ENCODE assay signal across 8 mouse cellular contexts in the genomic region with DNA sequence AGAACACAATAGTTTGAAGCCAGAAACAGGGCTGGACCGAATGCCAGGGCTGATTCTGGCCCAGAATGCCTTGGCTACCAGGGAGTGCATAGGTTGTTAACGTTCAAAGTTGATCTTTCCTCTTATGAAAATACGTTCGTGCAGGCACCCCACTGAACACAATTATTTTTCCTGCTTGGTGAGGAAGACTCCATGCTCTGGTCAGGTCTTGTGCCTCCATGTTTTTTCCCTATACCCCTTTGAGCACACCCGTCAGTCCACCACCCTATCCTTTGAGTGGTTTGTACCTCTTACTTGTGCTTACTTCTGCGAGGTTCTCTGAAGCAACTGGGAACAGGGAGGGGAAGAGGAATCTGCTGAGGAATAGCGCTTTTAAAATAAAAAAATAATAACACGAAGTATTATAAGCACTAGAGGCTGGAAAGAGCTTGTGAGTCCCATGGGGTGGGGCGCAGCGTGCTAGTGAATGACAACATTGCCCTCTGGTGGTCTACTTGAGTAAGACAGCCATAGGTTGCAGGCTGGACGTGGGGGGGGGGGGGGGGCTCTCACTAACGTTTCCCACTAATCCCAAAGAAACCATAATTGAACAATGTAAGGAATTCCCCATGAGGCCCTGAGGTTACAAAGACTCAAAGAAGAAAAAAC.
A peak's percentile ranks its signal among the peaks of the same experiment; 100 is the strongest.
DNase-seq lines count a peak whose midpoint lies in the region; ATAC-seq and TF ChIP-seq lines count a peak whose summit lies in the region.

No protein-coding gene starts in this region.

- H3K79me2 ChIP-seq in CH12.LX (replicated peaks; ENCODE audit: control insufficient read depth, extremely low read depth, insufficient read depth, poor library complexity, severe bottlenecking): no peaks in the 10 kb centered on the region

- H3K4me2 ChIP-seq in CH12.LX (ENCODE audit: insufficient read depth, low read depth, poor library complexity, severe bottlenecking): peak overlapping the region; percentile 42; the same call in 1 of the 2 replicates
- peak overlapping the region; percentile 43; the same call in 1 of the 2 replicates for H3K4me2 ChIP-seq in lung, embryonic 14.5 days

- DNase-seq in CH12.LX (ENCODE audit: extremely low read depth): peak; percentile 71
- DNase-seq in fibroblast of lung, adult 2 months (ENCODE audit: low read depth): peak; percentile 56
- DNase-seq in heart, postnatal 10 days: peak; percentile 80 to 86
- peak; percentile 62 to 80 for DNase-seq in kidney, postnatal 36 days
- DNase-seq in lung, embryonic 14.5 days: peak; percentile 92
- peak; percentile 16 for DNase-seq in ovary, adult 18-20 months (ENCODE audit: low spot score)
- peak; percentile 64 for DNase-seq in thymus, postnatal 25 days

- peaks cover 12 to 27% of the 10 kb centered on the region in 2 experiments; a peak in 3 of 4 replicates for H3K4me1 ChIP-seq in CH12.LX (ENCODE audit: control insufficient read depth in 1 of 2, insufficient read depth in 2 of 2)
- H3K4me1 ChIP-seq in bone marrow macrophage, adult 2 months (ENCODE audit: control insufficient read depth, insufficient read depth, low read length): peaks cover 3% of the 10 kb centered on the region; the same call in 1 of the 2 replicates
- H3K4me1 ChIP-seq in lung, embryonic 14.5 days (ENCODE audit: insufficient read depth): no peaks in the 10 kb centered on the region

- no peaks in the 10 kb centered on the region for H3K9me3 ChIP-seq in CH12.LX (replicated peaks; ENCODE audit: low read length)
- H3K9me3 ChIP-seq in lung, embryonic 14.5 days (ENCODE audit: low read depth, low read length): no peaks in the 10 kb centered on the region

- in situ Hi-C loops in CH12.LX (cut with MboI; ENCODE audit: low pct_ligation_motif_present, low pct_unique_long_range_greater_than_20kb, low sequenced_read_pairs): loop anchor here (25.0 kb wide), 1 partner anchor 894 kb away; no protein-coding TSS in a partner anchor

- WGBS in lung, embryonic 14.5 days: 21% methylated on average over 12 of the region's 12 CpGs

- no peak overlapping the region for H3K9ac ChIP-seq in CH12.LX (ENCODE audit: insufficient read depth, low read depth)
- no peak overlapping the region for H3K9ac ChIP-seq in lung, embryonic 14.5 days

- peak overlapping the region in 1 of 3 experiments; percentile 11 for H3K4me3 ChIP-seq in CH12.LX (replicated peaks in 1 of 3; ENCODE audit: low read depth in 2 of 3, low read length in 2 of 3, poor library complexity in 1 of 3)
- no peak overlapping the region for H3K4me3 ChIP-seq in bone marrow macrophage, adult 2 months (ENCODE audit: insufficient read depth, low read length)
- H3K4me3 ChIP-seq in lung, embryonic 14.5 days (ENCODE audit: low read depth, low read length): no peak overlapping the region

- peak in 1 of 2 experiments; percentile 72; a peak in 2 of 4 replicates for TF ChIP-seq CTCF in CH12.LX (conservative IDR thresholded peaks at IDR 0.05 in 1 of 2, IDR thresholded peaks at IDR 0.05 in 1 of 2; ENCODE audit: low read depth in 2 of 2, low read length in 2 of 2)
- peak; percentile 31; the same call in 1 of the 2 replicates for TF ChIP-seq CTCF in bone marrow macrophage, adult 2 months (IDR thresholded peaks at IDR 0.05; ENCODE audit: low read depth, low read length)
- TF ChIP-seq CTCF in lung, embryonic 14.5 days (IDR thresholded peaks at IDR 0.05; ENCODE audit: low read depth): peak; percentile 87

- TF ChIP-seq RAD21 in CH12.LX (IDR thresholded peaks at IDR 0.05; ENCODE audit: low read depth, low read length): peak; percentile 73

- no peak for TF ChIP-seq POLR2A in CH12.LX (IDR thresholded peaks at IDR 0.05; ENCODE audit: low read depth, low read length)
- no peak for TF ChIP-seq POLR2A in bone marrow macrophage, adult 2 months (IDR thresholded peaks at IDR 0.05; ENCODE audit: borderline replicate concordance, low read depth, low read length)

- peak; percentile 74; the same call in 1 of the 2 replicates for ATAC-seq in lung, embryonic 14.5 days (ENCODE audit: insufficient read depth)

- H3K27me3 ChIP-seq in CH12.LX (replicated peaks): no peaks in the 10 kb centered on the region
- H3K27me3 ChIP-seq in lung, embryonic 14.5 days (ENCODE audit: insufficient read depth, low read length): peaks cover 3% of the 10 kb centered on the region; the same call in 1 of the 2 replicates

- H3K36me3 ChIP-seq in CH12.LX (replicated peaks in 1 of 2; ENCODE audit: control insufficient read depth in 1 of 2, insufficient read depth in 1 of 2, low read length in 1 of 2): no peaks in the 10 kb centered on the region
- H3K36me3 ChIP-seq in lung, embryonic 14.5 days (ENCODE audit: insufficient read depth): no peaks in the 10 kb centered on the region

- intact Hi-C loops in heart, postnatal 10 days (cut with DNase I): loop anchor here (2.0 to 5.0 kb wide), 6 partner anchors 189 to 888 kb away; no protein-coding TSS in a partner anchor

- no peak for TF ChIP-seq EP300 in CH12.LX (IDR thresholded peaks at IDR 0.05; ENCODE audit: low read length)

- H3K27ac ChIP-seq in CH12.LX (ENCODE audit: insufficient read depth, low read depth): no peak overlapping the region
- no peak overlapping the region for H3K27ac ChIP-seq in bone marrow macrophage, adult 2 months (ENCODE audit: insufficient read depth, low read depth, low read length)
- no peak overlapping the region for H3K27ac ChIP-seq in lung, embryonic 14.5 days (ENCODE audit: low read depth)

- dilution Hi-C loops in CH12.LX (cut with MboI; ENCODE audit: extremely low pct_ligation_motif_present, extremely low pct_unique_long_range_greater_than_20kb, low sequenced_read_pairs): no loop called here

TF ChIP-seq in CH12.LX, 34 proteins besides CTCF, POLR2A, EP300 and RAD21:
- TF ChIP-seq ZNF384 (IDR thresholded peaks at IDR 0.05; ENCODE audit: low read depth, low read length) (peak; percentile 25; the same call in 1 of the 2 replicates), SMC3 (IDR thresholded peaks at IDR 0.05; ENCODE audit: low read depth, low read length) (peak; percentile 57), JUND (conservative IDR thresholded peaks at IDR 0.05; ENCODE audit: low read depth, low read length) (no peak), CHD1 (IDR thresholded peaks at IDR 0.05; ENCODE audit: low read depth, low read length) (no peak), BHLHE40 (IDR thresholded peaks at IDR 0.05; ENCODE audit: low read depth, low read length) (0 out of 2 replicates have a peak, but pooled peaks have one; percentile 14), UBTF (IDR thresholded peaks at IDR 0.05; ENCODE audit: low read depth, low read length) (no peak), SIN3A (IDR thresholded peaks at IDR 0.05; ENCODE audit: low read length) (no peak), MAZ (IDR thresholded peaks at IDR 0.05; ENCODE audit: low read depth, low read length) (peak; percentile 73; the same call in 1 of the 2 replicates)

Comparison
In these comparisons a context has a peak if more than half of its experiments do, and no peak if none do; other contexts are left out.
1. DNase-seq: peak in every context shown above with its lines; median percentile 92 in lung, embryonic 14.5 days; 83 in heart, postnatal 10 days; 71 in CH12.LX; 71 in kidney, postnatal 36 days; 64 in thymus, postnatal 25 days; 56 in fibroblast of lung, adult 2 months; 16 in ovary, adult 18-20 months.